Mouse (Mus musculus) embryonic facial prominence, embryonic 12.5 days (tissue): ENCODE measurements around the gene Apol7e. TPM values are rescaled to one million over a fixed set of nuclear protein-coding genes. Genes with fewer than 3 reads are reported as not detected.
"Not testable (repeated sequence)": the region's sequence is repeated elsewhere in the genome, so short reads cannot be mapped to it uniquely, and the experiment has no call there.

Source experiments
- ATAC-seq: fragments of 200-750 bp; cut with Nextera tagmentation; 2 replicates; pipeline ENCODE4 v1.8.0; 2017; ENCODE audit not compliant: insufficient number of reproducible peaks, insufficient read depth, low FRiP score, low TSS enrichment
- H3K27ac ChIP-seq: fragments of 300-500 bp; sonication (generic); 2 replicates; pipeline ENCODE4 v1.5.1; 2016; ENCODE audit warnings: mild to moderate bottlenecking
- H3K27me3 ChIP-seq: fragments of 300-500 bp; sonication (generic); 2 replicates; pipeline ENCODE4 v1.6.1; 2016; ENCODE audit warnings: mild to moderate bottlenecking, moderate library complexity
- H3K36me3 ChIP-seq: fragments of 300-500 bp; sonication (generic); 2 replicates; pipeline ENCODE4 v1.6.1; 2016; ENCODE audit warnings: mild to moderate bottlenecking
- H3K4me1 ChIP-seq: fragments of 300-500 bp; sonication (generic); 2 replicates; pipeline ENCODE4 v1.6.1; 2016
- H3K4me2 ChIP-seq: fragments of 300-500 bp; sonication (generic); replicated peaks from 2 replicates; pipeline ENCODE4 v1.6.1; 2016; ENCODE audit warnings: mild to moderate bottlenecking, moderate library complexity
- H3K4me3 ChIP-seq: fragments of 300-500 bp; sonication (generic); 2 replicates; pipeline ENCODE4 v1.5.1; 2016; ENCODE audit warnings: mild to moderate bottlenecking
- H3K9ac ChIP-seq: fragments of 300-500 bp; sonication (generic); 2 replicates; pipeline ENCODE4 v1.6.1; 2016; ENCODE audit warnings: mild to moderate bottlenecking, moderate library complexity
- H3K9me3 ChIP-seq: fragments of 300-500 bp; sonication (generic); 2 replicates; pipeline ENCODE4 v1.6.1; 2016; ENCODE audit warnings: mild to moderate bottlenecking, moderate library complexity
- WGBS: fragments of 180-500 bp; shearing (Covaris S2); methylation state at CpG from one replicate; pipeline ENCODE4 v1.1.7; 2016; 5-methylcytosine and 5-hydroxymethylcytosine counted together
- polyA plus RNA-seq: library from polyadenylated mRNA; unstranded; fragments of >200 nt; fragmentation: Nextera tagmentation; extraction: Ambion mirVana; gene quantifications from 2 replicates; pipeline ENCODE4 v1.2.1, GENCODE M21; 2016

The Apol7e gene
- polyA plus RNA-seq, 1 experiment from 2014 or later = not detected

- not testable (repeated sequence) for H3K4me3 ChIP-seq, H3K9ac ChIP-seq, H3K27ac ChIP-seq, ATAC-seq, H3K36me3 ChIP-seq, H3K4me2 ChIP-seq, H3K27me3 ChIP-seq, H3K9me3 ChIP-seq, H3K4me1 ChIP-seq
- 26% methylated on average over 2 of the region's 10 CpGs for WGBS
Measured at GRCm38 (mm10) chr15:77724208-77724911, 25.7 kb downstream of the Apol7e start.

- not testable (repeated sequence) for H3K9me3 ChIP-seq, H3K4me3 ChIP-seq, H3K36me3 ChIP-seq, H3K27me3 ChIP-seq, H3K9ac ChIP-seq, H3K4me2 ChIP-seq, H3K4me1 ChIP-seq, H3K27ac ChIP-seq, ATAC-seq
- 84% methylated on average over 6 of the region's 6 CpGs for WGBS
Measured at GRCm38 (mm10) chr15:77725393-77726020, 26.9 kb downstream of the Apol7e start.

- not testable (repeated sequence) for H3K4me2 ChIP-seq, ATAC-seq, H3K27ac ChIP-seq, H3K27me3 ChIP-seq, H3K4me3 ChIP-seq, H3K4me1 ChIP-seq, H3K9ac ChIP-seq, H3K36me3 ChIP-seq, H3K9me3 ChIP-seq
- 24% methylated on average over 3 of the region's 3 CpGs for WGBS
Measured at GRCm38 (mm10) chr15:77727139-77727538, 28.5 kb downstream of the Apol7e start.

GRCm38 (mm10) chr15:77727745-77728144 lies 29.1 kb downstream of the Apol7e start:
- not testable (repeated sequence) for H3K36me3 ChIP-seq, H3K9ac ChIP-seq, H3K4me3 ChIP-seq, H3K27ac ChIP-seq, H3K27me3 ChIP-seq, H3K9me3 ChIP-seq, H3K4me1 ChIP-seq, ATAC-seq, H3K4me2 ChIP-seq
- WGBS = 73% methylated on average over 3 of the region's 3 CpGs

GRCm38 (mm10) chr15:77728739-77729138 lies 30.1 kb downstream of the Apol7e start, which contains the start of gene Apol9b:
Gene Apol9b, plus strand, starts transcription at chr15:77729039.
- H3K27ac ChIP-seq, H3K36me3 ChIP-seq, H3K4me3 ChIP-seq, H3K4me1 ChIP-seq, H3K9ac ChIP-seq, H3K9me3 ChIP-seq, H3K27me3 ChIP-seq, H3K4me2 ChIP-seq, ATAC-seq: not testable (repeated sequence)
- WGBS = 53% methylated on average over 2 of the region's 4 CpGs

- H3K9me3 ChIP-seq = no peaks in the 10 kb centered on the region
- no peaks in the 10 kb centered on the region for H3K4me1 ChIP-seq
- no peak overlapping the region for H3K4me3 ChIP-seq
- H3K9ac ChIP-seq = no peak overlapping the region
- no peaks in the 10 kb centered on the region for H3K27me3 ChIP-seq
- no peaks in the 10 kb centered on the region for H3K36me3 ChIP-seq
- 87% methylated on average over 5 of the region's 5 CpGs for WGBS
- no peak for ATAC-seq
- H3K4me2 ChIP-seq = no peak overlapping the region
- H3K27ac ChIP-seq = no peak overlapping the region
Measured at GRCm38 (mm10) chr15:77731605-77732004, 32.9 kb downstream of the Apol7e start.

GRCm38 (mm10) chr15:77732851-77733250 lies 34.2 kb downstream of the Apol7e start:
- not testable (repeated sequence) for H3K27me3 ChIP-seq, ATAC-seq, H3K4me1 ChIP-seq, H3K9ac ChIP-seq, H3K27ac ChIP-seq, H3K9me3 ChIP-seq, H3K36me3 ChIP-seq, H3K4me3 ChIP-seq, H3K4me2 ChIP-seq
- WGBS = 72% methylated on average over 10 of the region's 10 CpGs

GRCm38 (mm10) chr15:77733380-77733779 lies 34.7 kb downstream of the Apol7e start:
- H3K9me3 ChIP-seq, H3K4me2 ChIP-seq, H3K9ac ChIP-seq, ATAC-seq, H3K27me3 ChIP-seq, H3K4me3 ChIP-seq, H3K36me3 ChIP-seq, H3K27ac ChIP-seq, H3K4me1 ChIP-seq: not testable (repeated sequence)
- WGBS = 81% methylated on average over 8 of the region's 8 CpGs

GRCm38 (mm10) chr15:77733903-77734302 lies 35.2 kb downstream of the Apol7e start:
- H3K27ac ChIP-seq, H3K36me3 ChIP-seq, H3K4me2 ChIP-seq, ATAC-seq, H3K4me1 ChIP-seq, H3K9ac ChIP-seq, H3K27me3 ChIP-seq, H3K9me3 ChIP-seq, H3K4me3 ChIP-seq: not testable (repeated sequence)
- WGBS = 65% methylated on average over 4 of the region's 4 CpGs

GRCm38 (mm10) chr15:77740511-77741297 lies 42.0 kb downstream of the Apol7e start:
- WGBS = 75% methylated on average over 9 of the region's 9 CpGs
- H3K36me3 ChIP-seq = no peaks in the 10 kb centered on the region

GRCm38 (mm10) chr15:77741556-77741955 lies 42.9 kb downstream of the Apol7e start:
- not testable (repeated sequence) for H3K27me3 ChIP-seq, H3K36me3 ChIP-seq, H3K4me2 ChIP-seq, H3K27ac ChIP-seq, ATAC-seq, H3K4me1 ChIP-seq, H3K9me3 ChIP-seq, H3K4me3 ChIP-seq, H3K9ac ChIP-seq
- 84% methylated on average over 6 of the region's 6 CpGs for WGBS

More at GRCm38 (mm10) chr15:77740511-77741297, 42.0 kb downstream of the Apol7e start:
- Histone ChIP-seq H3K9ac (no peak overlapping the region), H3K4me2 (no peak overlapping the region), H3K9me3 (no peaks in the 10 kb centered on the region), H3K27ac (no peak overlapping the region), H3K4me3 (no peak overlapping the region), H3K27me3 (no peaks in the 10 kb centered on the region), H3K4me1 (no peaks in the 10 kb centered on the region)
- ATAC-seq = no peak

GRCm38 (mm10) chr15:77744632-77745031 lies 46.0 kb downstream of the Apol7e start:
- 61% methylated on average over 5 of the region's 5 CpGs for WGBS
- Histone ChIP-seq H3K36me3 (no peaks in the 10 kb centered on the region), H3K9me3 (no peaks in the 10 kb centered on the region), H3K27me3 (no peaks in the 10 kb centered on the region), H3K4me2 (no peak overlapping the region), H3K9ac (no peak overlapping the region), H3K4me3 (no peak overlapping the region), H3K4me1 (no peaks in the 10 kb centered on the region), H3K27ac (no peak overlapping the region)
- no peak for ATAC-seq
